Mouse (Mus musculus): Measurements from ENCODE around the gene Btn2a2. TPM values are rescaled to one million over a fixed set of nuclear protein-coding genes. Genes with fewer than 3 reads are reported as not detected.
A peak's percentile ranks its signal among the peaks of the same experiment; 100 is the strongest.

Gene Btn2a2
- polyA plus RNA-seq, 1 experiment from 2014 or later: 0.14 TPM

- no peak for ATAC-seq
- Histone ChIP-seq H3K9ac (ENCODE audit: low read depth, low read length) (no peak overlapping the region), H3K27ac (ENCODE audit: low read depth, low read length) (no peak overlapping the region), H3K27me3 (replicated peaks; ENCODE audit: control insufficient read depth, insufficient read depth, low read length) (no peaks in the 10 kb centered on the region), H3K4me3 (ENCODE audit: low read length) (no peak overlapping the region), H3K36me3 (ENCODE audit: control insufficient read depth, insufficient read depth, low read length) (no peaks in the 10 kb centered on the region), H3K4me1 (ENCODE audit: control insufficient read depth, insufficient read depth, low read depth, low read length) (peaks cover 2% of the 10 kb centered on the region; the same call in 1 of the 2 replicates), H3K4me2 (ENCODE audit: low read length) (no peak overlapping the region), H3K9me3 (ENCODE audit: control insufficient read depth, low read length) (no peaks in the 10 kb centered on the region)
- WGBS: 50% methylated on average over 5 of the region's 5 CpGs
These were observed 3.4 kb downstream of the Btn2a2 start for GRCm38 (mm10) chr13:23485271-23485670.

DNA sequence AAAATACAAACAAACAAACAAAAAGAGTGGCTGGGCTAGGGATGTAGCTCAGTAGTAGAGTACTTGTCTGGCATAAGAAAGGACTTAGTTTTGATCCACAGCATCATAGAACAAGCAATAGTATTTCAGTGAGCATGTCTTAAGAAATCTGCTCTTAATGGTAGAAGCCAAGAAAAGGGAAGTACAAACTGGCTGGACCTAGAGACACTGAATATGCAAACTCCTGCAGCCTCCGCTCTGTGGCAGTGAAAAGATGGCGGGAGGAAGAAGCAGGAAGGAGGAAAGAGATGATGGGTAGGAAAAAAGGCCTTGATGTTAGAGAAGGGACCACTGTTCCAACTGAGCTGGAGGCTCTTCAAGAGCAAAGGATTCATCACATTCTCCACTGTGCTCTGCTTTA, 5.5 kb downstream of the Btn2a2 start:
- WGBS: 85% methylated on average over 2 of the region's 2 CpGs
- Histone ChIP-seq H3K4me1 (ENCODE audit: control insufficient read depth, insufficient read depth, low read depth, low read length) (no peaks in the 10 kb centered on the region), H3K27me3 (replicated peaks; ENCODE audit: control insufficient read depth, insufficient read depth, low read length) (no peaks in the 10 kb centered on the region), H3K4me3 (ENCODE audit: low read length) (no peak overlapping the region), H3K27ac (ENCODE audit: low read depth, low read length) (no peak overlapping the region), H3K4me2 (ENCODE audit: low read length) (no peak overlapping the region), H3K9me3 (ENCODE audit: control insufficient read depth, low read length) (no peaks in the 10 kb centered on the region), H3K9ac (ENCODE audit: low read depth, low read length) (no peak overlapping the region), H3K36me3 (ENCODE audit: control insufficient read depth, insufficient read depth, low read length) (no peaks in the 10 kb centered on the region)
- no peak for ATAC-seq

DNA sequence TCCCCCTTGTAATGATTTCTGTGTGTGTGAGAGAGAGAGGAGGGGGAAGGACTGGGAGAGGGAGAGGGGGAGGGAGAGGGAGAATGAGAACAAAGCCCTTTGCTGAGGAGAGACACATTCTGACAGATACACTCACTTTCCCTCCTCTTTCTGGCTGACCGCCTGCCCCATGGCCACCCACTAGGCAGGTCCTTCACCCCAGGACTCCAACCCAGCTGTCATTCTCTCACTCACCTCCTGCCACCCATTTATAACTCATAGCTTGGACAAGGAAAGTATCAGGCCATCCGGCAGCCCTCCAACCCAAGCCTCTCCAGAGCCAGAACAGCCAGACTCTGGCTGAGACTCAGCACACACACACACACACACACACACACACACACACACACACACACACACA, 13.0 kb downstream of the Btn2a2 start:
- H3K9me3 ChIP-seq (ENCODE audit: control insufficient read depth, low read length): no peaks in the 10 kb centered on the region
- 6% methylated on average over 2 of the region's 2 CpGs for WGBS
- peak overlapping the region; percentile 12; the same call in 1 of the 2 replicates for H3K4me2 ChIP-seq (ENCODE audit: low read length)
- no peak overlapping the region for H3K27ac ChIP-seq (ENCODE audit: low read depth, low read length)
- H3K4me1 ChIP-seq (ENCODE audit: control insufficient read depth, insufficient read depth, low read depth, low read length): no peaks in the 10 kb centered on the region
- H3K36me3 ChIP-seq (ENCODE audit: control insufficient read depth, insufficient read depth, low read length): no peaks in the 10 kb centered on the region
- no peaks in the 10 kb centered on the region for H3K27me3 ChIP-seq (replicated peaks; ENCODE audit: control insufficient read depth, insufficient read depth, low read length)
- peak; percentile 80 for ATAC-seq
- H3K4me3 ChIP-seq (ENCODE audit: low read length): no peak overlapping the region
- H3K9ac ChIP-seq (ENCODE audit: low read depth, low read length): no peak overlapping the region

DNA sequence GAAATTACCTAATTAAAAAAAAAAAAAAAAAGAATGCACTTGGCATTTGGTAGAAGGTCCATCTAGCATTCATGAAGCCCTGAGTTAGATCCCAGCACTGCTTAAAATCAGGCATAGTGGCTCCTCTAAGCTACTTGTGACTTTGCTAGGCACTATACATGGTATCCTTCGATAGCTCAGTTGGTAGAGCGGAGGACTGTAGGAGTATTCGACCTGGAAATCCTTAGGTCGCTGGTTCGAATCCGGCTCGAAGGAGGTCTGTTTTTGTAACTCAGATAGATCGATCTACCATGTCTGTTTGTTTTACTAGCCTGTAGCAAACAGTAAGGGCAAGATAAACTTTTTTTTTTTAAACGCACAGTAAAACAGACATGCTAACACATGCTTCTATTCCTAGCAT, 21.7 kb downstream of the Btn2a2 start:
- Histone ChIP-seq H3K9ac (ENCODE audit: low read depth, low read length) (no peak overlapping the region), H3K4me1 (ENCODE audit: control insufficient read depth, insufficient read depth, low read depth, low read length) (peaks cover 8% of the 10 kb centered on the region), H3K4me2 (ENCODE audit: low read length) (no peak overlapping the region), H3K27ac (ENCODE audit: low read depth, low read length) (no peak overlapping the region), H3K4me3 (ENCODE audit: low read length) (no peak overlapping the region), H3K27me3 (replicated peaks; ENCODE audit: control insufficient read depth, insufficient read depth, low read length) (0 out of 2 replicates have a peak, but pooled peaks cover 2% of the 10 kb centered on the region), H3K9me3 (ENCODE audit: control insufficient read depth, low read length) (no peaks in the 10 kb centered on the region), H3K36me3 (ENCODE audit: control insufficient read depth, insufficient read depth, low read length) (no peaks in the 10 kb centered on the region)
- WGBS: 1% methylated on average over 9 of the region's 9 CpGs
- ATAC-seq: peak; percentile 46

- no peak for ATAC-seq
- H3K4me3 ChIP-seq (ENCODE audit: low read length): no peak overlapping the region
- WGBS: 58% methylated on average over 1 of the region's 1 CpGs
- H3K9ac ChIP-seq (ENCODE audit: low read depth, low read length): no peak overlapping the region
- H3K9me3 ChIP-seq (ENCODE audit: control insufficient read depth, low read length): no peaks in the 10 kb centered on the region
- H3K27me3 ChIP-seq (replicated peaks; ENCODE audit: control insufficient read depth, insufficient read depth, low read length): 0 out of 2 replicates have a peak, but pooled peaks cover 2% of the 10 kb centered on the region
- no peak overlapping the region; the same call in 1 of the 2 replicates for H3K4me2 ChIP-seq (ENCODE audit: low read length)
- peaks cover 8% of the 10 kb centered on the region for H3K4me1 ChIP-seq (ENCODE audit: control insufficient read depth, insufficient read depth, low read depth, low read length)
- H3K27ac ChIP-seq (ENCODE audit: low read depth, low read length): no peak overlapping the region
- H3K36me3 ChIP-seq (ENCODE audit: control insufficient read depth, insufficient read depth, low read length): no peaks in the 10 kb centered on the region
These were observed 22.4 kb downstream of the Btn2a2 start for GRCm38 (mm10) chr13:23466306-23466705.

DNA sequence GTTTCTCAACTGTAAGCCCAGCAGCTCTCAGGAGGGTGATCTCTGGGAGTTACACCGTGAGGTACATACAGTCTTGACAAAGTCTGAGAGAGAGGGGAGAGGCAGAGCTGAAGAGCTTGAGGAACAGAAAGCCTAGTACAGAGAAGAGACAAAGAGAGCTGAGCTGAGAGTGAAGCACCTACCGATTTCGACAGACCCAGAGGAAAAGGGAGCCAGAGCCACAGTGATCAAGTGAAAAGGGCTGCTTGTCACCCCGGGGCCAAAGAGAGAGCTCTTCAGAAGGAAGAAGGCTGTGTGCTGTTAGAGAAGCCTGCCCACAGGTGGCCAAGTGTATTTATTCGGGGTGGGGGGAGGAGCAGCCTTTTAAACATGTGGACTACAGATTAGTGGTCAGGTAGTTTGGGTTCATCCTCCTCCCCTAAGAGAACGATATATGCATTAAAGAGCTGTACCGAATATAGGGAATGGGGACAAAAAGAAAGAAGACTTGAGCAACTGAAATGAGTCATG, 23.0 kb downstream of the Btn2a2 start, which contains the start of gene Btn1a1:
Gene Btn1a1, minus strand, starts transcription at position 302 of the 510 bp plus-strand sequence.
- no peaks in the 10 kb centered on the region for H3K9me3 ChIP-seq (ENCODE audit: control insufficient read depth, low read length)
- H3K36me3 ChIP-seq (ENCODE audit: control insufficient read depth, insufficient read depth, low read length): no peaks in the 10 kb centered on the region
- WGBS: 0% methylated on average over 7 of the region's 7 CpGs
- H3K4me1 ChIP-seq (ENCODE audit: control insufficient read depth, insufficient read depth, low read depth, low read length): peaks cover 8% of the 10 kb centered on the region
- peak within 1 kb of the TSS; percentile 88 for H3K4me2 ChIP-seq (ENCODE audit: low read length)
- ATAC-seq: no peak
- peak within 1 kb of the TSS; percentile 59 for H3K4me3 ChIP-seq (ENCODE audit: low read length)
- no peak within 1 kb of the TSS for H3K27ac ChIP-seq (ENCODE audit: low read depth, low read length)
- H3K27me3 ChIP-seq (replicated peaks; ENCODE audit: control insufficient read depth, insufficient read depth, low read length): 0 out of 2 replicates have a peak, but pooled peaks cover 2% of the 10 kb centered on the region
- peak within 1 kb of the TSS; percentile 64; the same call in 1 of the 2 replicates for H3K9ac ChIP-seq (ENCODE audit: low read depth, low read length)

DNA sequence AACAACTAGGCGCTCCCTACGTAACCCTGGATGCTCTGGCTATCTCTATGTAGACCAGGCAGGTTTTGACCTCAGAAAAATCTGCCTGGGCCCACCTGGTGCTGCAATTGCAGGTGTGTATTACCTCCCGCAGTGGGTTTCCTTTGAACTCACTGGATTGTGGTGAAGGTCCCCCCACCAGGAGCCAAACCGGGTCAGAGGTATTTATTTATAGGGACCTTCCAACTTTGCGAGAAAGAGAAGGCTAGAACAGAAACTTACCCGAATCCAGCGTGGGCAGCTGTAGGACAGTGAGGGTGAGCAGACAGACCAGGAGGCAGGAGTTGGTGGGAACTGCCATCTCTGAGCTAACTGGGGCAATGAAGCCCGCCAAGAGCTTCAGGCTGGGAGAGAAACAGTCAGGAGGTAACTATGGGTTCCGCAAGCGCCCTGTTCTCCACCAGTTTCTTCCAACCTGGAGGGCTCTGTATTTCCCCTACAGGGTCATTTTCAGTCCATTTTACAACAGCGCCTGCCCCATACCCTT, 23.8 kb downstream of the Btn2a2 start:
- Histone ChIP-seq H3K4me2 (ENCODE audit: low read length) (peak overlapping the region; percentile 88), H3K9me3 (ENCODE audit: control insufficient read depth, low read length) (no peaks in the 10 kb centered on the region), H3K4me3 (ENCODE audit: low read length) (peak overlapping the region; percentile 59), H3K4me1 (ENCODE audit: control insufficient read depth, insufficient read depth, low read depth, low read length) (peaks cover 8% of the 10 kb centered on the region), H3K9ac (ENCODE audit: low read depth, low read length) (peak overlapping the region; percentile 64; the same call in 1 of the 2 replicates), H3K27ac (ENCODE audit: low read depth, low read length) (no peak overlapping the region), H3K27me3 (replicated peaks; ENCODE audit: control insufficient read depth, insufficient read depth, low read length) (no peaks in the 10 kb centered on the region), H3K36me3 (ENCODE audit: control insufficient read depth, insufficient read depth, low read length) (no peaks in the 10 kb centered on the region)
- WGBS: 3% methylated on average over 11 of the region's 11 CpGs
- ATAC-seq: no peak

- H3K4me1 ChIP-seq (ENCODE audit: control insufficient read depth, insufficient read depth, low read depth, low read length): peaks cover 8% of the 10 kb centered on the region
- no peaks in the 10 kb centered on the region for H3K27me3 ChIP-seq (replicated peaks; ENCODE audit: control insufficient read depth, insufficient read depth, low read length)
- H3K36me3 ChIP-seq (ENCODE audit: control insufficient read depth, insufficient read depth, low read length): no peaks in the 10 kb centered on the region
- H3K4me2 ChIP-seq (ENCODE audit: low read length): peak overlapping the region; percentile 88
- H3K4me3 ChIP-seq (ENCODE audit: low read length): peak overlapping the region; percentile 59
- ATAC-seq: peak; percentile 53
- no peaks in the 10 kb centered on the region for H3K9me3 ChIP-seq (ENCODE audit: control insufficient read depth, low read length)
- WGBS: under 1% methylated on average over 29 of the region's 29 CpGs
- peak overlapping the region; percentile 64 for H3K9ac ChIP-seq (ENCODE audit: low read depth, low read length)
- no peak overlapping the region for H3K27ac ChIP-seq (ENCODE audit: low read depth, low read length)
These were observed 24.4 kb downstream of the Btn2a2 start for GRCm38 (mm10) chr13:23464224-23464637.

GRCm38 (mm10) chr13:23463381-23464223, 25.1 kb downstream of the Btn2a2 start:
- Histone ChIP-seq H3K9me3 (ENCODE audit: control insufficient read depth, low read length) (no peaks in the 10 kb centered on the region), H3K4me2 (ENCODE audit: low read length) (peak overlapping the region; percentile 88), H3K36me3 (ENCODE audit: control insufficient read depth, insufficient read depth, low read length) (no peaks in the 10 kb centered on the region), H3K27me3 (replicated peaks; ENCODE audit: control insufficient read depth, insufficient read depth, low read length) (no peaks in the 10 kb centered on the region), H3K4me3 (ENCODE audit: low read length) (peak overlapping the region; percentile 59), H3K4me1 (ENCODE audit: control insufficient read depth, insufficient read depth, low read depth, low read length) (peaks cover 8% of the 10 kb centered on the region), H3K9ac (ENCODE audit: low read depth, low read length) (peak overlapping the region; percentile 64), H3K27ac (ENCODE audit: low read depth, low read length) (no peak overlapping the region)
- under 1% methylated on average over 21 of the region's 21 CpGs for WGBS
- peak; percentile 84 for ATAC-seq

Data from hindbrain, embryonic 16.5 days (tissue).